Mouse (Mus musculus) mouse trophoblast stem cell (cell line): Measurements from ENCODE around the gene Apob.

ENCODE experiments used
- in situ Hi-C, 2 experiments: fragments of 300-500 bp; cut with MseI, MboI; formaldehyde crosslinking; loops; 2 replicates in 1 of 2; 3 replicates in 1 of 2; pipeline ENCODE4 v1.15.1; 2025

Apob gene

GRCm38 (mm10) chr12:8038081-8038730, 60.8 kb downstream of the Apob start:
- in situ Hi-C loops: no loop called here

- in situ Hi-C loops: no loop called here
These were observed 65.4 kb downstream of the Apob start for GRCm38 (mm10) chr12:8042626-8043394.

DNA sequence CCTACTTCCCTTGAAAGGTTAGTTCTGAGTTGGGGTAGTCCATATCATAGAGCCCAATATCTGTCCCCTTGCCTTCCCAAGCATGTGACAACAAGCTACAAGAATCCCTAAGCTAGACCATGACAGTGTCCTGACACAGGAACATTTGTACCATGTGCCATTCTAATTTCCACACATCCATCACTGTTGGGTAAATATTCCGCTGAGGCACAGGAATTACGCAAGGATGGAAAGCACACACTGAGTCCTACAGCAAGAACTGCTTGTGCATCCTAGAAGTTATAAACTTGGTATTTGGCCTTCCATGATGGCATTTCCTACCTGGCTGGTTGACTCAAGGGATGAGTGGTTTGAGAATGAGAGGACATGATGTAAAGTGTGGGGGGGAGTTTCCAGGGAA, 69.6 kb downstream of the Apob start:
- in situ Hi-C loops: no loop called here

- in situ Hi-C loops: no loop called here
These were observed 70.4 kb downstream of the Apob start for GRCm38 (mm10) chr12:8047789-8048309.

DNA sequence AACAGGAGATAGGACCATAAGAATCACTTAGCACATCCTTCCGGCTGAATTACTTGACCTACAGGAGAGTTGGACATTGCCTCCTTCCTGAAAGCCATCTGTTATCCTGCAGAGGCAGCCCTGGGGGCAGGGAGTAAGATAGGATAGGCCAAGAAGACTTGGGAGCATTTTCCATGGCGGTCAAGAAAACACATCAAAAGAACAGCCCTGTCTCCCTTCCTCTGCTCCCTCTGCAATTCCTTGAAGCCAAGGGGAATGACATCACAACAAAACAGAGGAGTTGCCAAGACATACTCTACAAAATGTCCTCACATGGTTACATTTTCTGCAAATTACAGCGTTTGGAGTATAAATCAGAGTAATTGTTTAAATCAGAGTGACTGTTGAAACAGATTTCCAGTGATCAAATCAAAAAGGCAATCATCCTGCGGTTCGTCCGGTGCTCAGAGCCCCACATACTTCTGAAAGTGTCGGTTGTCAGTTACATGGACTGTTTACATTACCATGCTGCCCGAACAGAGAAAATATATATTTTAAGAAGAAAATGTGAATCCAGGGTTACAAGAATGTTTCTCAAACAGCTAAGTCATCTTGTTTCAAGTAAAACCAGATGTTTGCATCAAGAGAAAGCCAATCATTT, 78.7 kb downstream of the Apob start:
- in situ Hi-C loops: loop anchor here (5.0 to 25.0 kb wide), 3 partner anchors 236 to 456 kb away; partner anchors contain the start of genes Gdf7 (in 1 of the 2) and Rhob (in 1 of the 2)

DNA sequence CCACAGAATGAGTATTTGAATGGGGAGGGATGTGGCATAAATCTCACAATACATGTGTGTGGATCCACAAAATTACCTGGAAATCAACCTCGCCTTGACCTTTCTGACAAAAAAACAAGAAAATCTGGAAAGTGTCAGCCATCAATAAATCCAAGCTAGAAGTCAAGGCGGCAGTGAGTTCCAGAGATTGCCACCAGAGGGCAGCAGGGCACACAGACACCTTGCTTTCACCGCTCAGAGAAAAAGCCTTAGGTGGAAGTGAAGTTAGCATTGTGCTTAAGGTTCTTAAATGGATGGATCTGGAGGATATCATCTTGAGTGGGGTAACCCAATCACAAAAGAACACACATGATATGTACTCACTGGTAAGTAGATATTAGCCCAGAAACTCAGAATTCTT, 82.1 kb downstream of the Apob start:
- in situ Hi-C loops: loop anchor here (5.0 to 25.0 kb wide), 3 partner anchors 233 to 453 kb away; partner anchors contain the start of genes Gdf7 (in 1 of the 2) and Rhob (in 1 of the 2)

GRCm38 (mm10) chr12:8063363-8064065, 86.1 kb downstream of the Apob start:
- in situ Hi-C loops: loop anchor here in 1 of 2 experiments (25.0 kb wide), 1 partner anchor 449 kb away; the partner anchor contains the start of gene Rhob
